Mouse (Mus musculus) heart, adult 8-10 months (tissue): Measurements from ENCODE around the gene Cmah. TPM values are rescaled to one million over a fixed set of nuclear protein-coding genes. Genes with fewer than 3 reads are reported as not detected.

Experiments used
- DNase-seq: peaks from one replicate; pipeline ENCODE4 v3.0.0; 2022; ENCODE audit warnings: low spot score
- total RNA-seq, 4 experiments: library from RNA; stranded (reverse); gene quantifications; 2 replicates each; pipeline ENCODE4 v1.2.4; 2022

Gene Cmah
- total RNA-seq: 1 to 10 TPM; 2.6 to 4.1 (median 3.3) TPM

DNA sequence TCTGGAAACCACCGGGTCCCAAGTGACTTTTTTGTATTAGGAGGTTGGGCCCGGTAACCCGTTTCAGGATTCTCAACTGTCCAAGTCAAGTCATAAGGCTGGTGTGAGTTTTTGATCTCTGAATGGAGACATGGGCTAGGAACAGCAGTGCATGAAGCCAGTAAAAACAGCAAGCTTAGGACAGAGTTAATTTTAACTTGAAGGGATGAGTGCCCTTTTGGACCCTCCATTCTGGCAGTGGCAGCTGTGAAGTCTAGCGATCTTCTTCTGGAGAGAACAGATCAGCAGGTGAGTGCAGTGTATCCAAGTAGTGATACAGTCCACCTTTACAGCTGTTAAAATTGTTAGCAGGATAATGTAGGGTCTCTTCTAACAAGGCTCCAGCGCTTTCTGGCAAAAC, at the start of gene Cmah:
Gene Cmah (plus strand): TSS at position 204 of the 400 bp plus-strand sequence.
- no peak for DNase-seq

DNA sequence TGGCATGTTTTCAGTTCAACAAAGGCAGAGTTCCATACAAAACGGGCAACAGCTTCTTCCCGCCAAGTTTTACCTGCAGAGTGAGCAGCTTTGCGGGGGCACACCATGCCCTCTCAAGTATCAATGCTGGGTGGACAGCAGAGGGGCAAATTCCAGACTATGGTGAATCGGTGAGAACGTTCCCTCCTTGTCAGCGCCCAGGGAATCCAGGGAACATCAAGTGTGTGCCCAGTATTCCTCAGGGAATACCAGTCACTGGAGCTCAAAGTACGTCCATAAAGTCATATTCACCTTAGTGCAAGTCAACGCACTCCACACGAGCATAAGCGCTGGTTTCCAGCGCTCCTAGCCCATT, 47.8 kb upstream of the Cmah start:
- DNase-seq: no peak

DNA sequence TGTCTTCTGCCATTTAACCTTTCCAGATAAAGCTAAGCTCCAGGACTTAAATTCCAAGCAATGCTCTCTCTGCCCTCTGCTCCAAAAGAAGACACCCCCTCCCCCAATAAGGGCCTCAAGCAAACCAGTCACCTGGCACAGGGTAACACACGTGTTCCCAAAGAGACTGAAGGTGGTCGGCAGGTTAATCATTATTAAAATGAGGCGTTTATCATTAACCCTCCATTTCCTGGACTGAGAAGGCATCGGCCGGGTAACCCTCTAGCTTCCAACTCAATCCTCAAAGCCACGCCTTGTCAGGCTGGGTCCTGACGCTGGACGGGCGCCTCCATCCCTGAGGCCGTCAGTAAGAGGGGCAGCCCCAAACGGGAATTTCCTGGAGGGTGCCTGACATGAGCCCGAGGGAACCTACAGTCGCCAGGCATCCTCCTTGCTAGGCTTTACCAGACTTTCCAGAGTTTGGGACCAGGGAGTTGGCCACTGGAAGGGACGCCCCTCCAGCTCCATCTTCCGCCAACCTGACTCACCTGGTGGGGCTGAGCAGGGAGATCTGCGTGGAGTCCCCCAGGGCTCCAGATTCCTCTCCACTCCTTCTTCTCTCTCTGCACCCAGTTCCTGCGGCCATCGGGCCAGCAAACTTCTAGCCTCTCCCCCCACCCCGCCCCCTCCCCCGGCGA, 47.3 kb upstream of the Cmah start:
- no peak for DNase-seq

DNA sequence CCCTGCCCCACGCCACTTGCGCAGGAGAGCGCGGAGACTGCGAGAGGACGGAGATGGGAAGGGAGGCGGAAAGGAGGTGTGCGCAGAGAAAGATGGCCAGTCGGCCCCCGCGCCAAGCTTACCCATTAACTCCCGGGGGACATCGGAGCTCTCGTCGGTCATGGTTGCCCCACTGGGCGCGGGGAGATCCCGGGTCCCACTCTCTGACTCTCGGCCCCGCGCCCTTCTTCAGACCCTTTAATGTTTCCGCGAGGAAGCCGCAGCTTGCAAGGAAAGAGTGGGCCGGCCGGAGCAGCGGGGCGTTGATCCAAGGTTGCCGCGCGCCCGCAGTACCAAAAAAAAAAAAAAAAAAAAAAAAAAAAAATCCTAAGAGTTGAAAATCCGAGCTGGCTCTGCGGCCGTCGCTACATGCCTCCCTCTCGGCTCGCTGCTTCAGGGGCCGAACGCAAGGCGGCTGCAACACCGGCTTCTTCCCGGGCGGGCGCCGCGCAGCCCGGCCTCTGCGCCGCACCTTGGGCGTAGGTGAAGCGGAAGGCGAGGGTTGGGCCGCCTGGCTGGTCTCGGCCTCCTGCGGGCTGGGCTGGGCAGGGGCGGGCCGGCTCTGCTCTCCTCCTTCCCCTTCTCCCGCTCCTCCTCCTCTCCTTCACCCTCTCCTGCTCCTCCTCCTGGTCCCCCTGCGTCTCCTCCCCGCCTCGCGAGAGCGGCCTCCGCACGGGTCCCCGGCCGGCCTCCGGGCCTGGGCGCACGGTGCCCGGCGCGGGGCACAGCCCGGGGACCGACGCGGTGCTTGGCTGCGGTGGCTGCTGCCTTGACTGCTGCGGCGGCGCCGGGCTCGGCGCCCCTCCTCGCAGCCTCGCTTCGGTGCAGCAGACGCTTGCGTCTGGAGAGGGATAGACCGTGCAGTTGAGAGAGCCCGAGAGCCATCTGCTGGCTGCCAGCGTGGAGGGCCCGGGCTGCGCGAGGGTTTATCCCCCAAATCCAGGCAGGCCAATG, 46.5 kb upstream of the Cmah start, which contains the start of gene Carmil1:
Gene Carmil1 (minus strand): TSS at position 357 of the 993 bp plus-strand sequence.
- peak; percentile 69 for DNase-seq

DNA sequence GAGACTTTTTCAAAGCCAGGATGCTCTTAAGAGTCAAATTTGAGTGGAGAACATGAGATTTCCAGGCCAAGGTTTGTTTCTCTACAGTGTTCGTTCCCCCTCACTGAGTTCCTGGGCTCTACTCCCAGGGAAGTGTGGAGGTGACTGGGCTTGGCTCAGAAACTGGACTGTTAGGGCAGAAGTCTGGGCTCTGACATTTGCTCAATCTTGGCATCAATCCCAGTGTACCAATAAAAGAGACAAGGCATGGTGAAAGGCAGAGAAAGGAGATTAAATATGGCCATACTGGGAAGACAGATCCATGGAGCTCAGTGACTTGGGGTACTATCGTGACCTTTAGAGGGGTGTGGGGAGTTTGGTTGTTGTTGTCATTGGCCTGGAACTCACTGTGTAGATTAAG, 39.8 kb upstream of the Cmah start:
- DNase-seq: no peak

DNA sequence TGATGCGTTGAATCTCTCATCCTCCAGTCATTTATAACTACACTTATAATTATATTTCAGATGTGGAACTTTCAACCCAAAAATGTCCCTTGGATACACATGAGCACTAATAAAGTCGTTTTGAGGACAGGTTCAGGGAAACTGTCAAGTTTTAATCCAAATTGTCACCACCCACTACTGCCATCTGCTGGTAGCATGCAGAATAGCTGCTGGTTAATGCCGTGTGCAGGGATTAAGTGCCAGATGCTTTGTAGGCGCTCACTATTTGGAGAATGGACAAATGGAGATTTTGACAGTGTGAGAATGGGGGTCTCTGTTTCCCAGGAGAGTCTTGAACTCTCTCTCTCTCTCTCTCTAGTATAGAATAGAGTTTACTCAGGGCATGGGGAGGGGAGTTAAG, 30.0 kb upstream of the Cmah start:
- peak; percentile 26 for DNase-seq

DNA sequence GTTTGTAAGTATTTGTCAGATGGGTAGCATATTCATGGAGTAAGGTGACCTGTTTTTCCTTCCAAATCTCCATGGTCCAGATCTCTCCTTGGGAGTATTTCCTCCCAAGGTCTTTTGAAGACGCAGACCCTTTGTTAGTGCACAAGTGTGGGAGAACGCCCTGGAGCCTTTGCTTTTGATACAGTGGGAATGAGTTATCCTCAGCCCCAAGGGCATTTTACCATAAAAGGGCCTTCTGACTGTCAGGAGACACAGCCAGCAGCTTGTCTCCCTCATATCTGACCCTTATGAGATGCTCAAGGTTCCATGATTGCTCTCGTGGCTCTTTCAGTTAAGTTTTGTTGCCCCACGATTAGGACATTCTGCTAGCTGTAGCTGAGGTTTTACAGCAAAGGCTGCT, 21.7 kb upstream of the Cmah start:
- DNase-seq: no peak

DNA sequence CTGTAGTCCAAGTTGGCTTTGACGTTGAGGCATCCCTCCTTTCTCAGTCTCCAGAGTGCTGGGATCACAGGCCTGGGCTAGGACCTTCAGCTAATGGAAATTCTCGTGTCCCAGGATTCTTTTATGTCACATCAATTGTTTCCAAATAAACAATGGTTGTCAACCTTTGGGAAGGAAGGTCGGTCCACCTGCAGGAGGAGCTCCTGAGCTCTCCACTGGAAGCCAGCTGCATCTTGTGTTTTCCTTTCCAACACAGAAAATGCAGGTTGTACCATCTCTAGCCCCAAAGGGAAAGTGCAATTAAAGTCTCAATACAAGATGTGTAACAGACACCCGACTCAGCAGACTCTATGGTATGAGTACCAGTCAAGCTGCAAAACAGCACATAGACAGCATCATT, 21.0 kb upstream of the Cmah start:
- no peak for DNase-seq

DNA sequence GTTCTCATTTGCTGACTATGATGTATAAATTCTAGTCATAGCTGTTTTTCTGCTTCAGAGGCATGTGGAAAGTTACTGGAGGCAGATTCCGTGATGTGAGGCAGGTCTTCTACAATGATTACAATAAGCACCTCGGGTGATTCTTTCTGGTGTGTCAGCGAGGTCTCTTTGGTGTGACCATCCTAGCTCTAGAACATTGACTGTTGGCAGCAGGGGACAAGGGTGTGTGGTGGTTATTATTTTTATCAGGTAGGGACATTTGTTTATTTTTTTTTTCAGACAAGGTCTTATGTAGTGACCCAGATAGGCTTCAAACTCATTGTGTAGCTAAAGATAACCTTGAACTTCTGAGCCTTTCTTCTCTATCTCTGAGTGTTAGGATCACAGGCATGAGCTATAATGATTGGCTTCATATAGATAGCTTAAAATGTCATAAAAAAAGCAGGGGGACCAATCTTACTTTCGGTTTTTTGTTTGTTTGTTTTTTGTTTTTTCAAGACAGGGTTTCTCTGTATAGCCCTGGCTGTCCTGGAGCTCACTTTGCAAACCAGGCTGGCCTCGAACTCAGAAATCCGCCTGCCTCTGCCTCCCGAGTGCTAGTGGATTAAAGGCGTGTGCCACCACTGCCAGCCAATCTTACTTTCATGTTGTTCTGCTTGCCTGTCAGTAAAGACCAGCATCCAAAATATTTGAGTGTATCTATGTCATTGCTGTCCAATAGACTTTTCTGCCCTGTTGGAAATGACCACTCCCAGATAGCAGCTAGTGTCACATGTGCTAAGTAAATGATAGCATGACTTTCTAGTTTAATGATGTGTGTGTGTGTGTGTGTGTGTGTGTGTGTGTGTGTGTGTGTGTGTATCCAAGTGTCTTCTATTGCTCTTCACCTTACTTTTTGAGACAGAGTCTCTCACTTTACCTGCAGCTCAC, 15.9 kb upstream of the Cmah start:
- no peak for DNase-seq

DNA sequence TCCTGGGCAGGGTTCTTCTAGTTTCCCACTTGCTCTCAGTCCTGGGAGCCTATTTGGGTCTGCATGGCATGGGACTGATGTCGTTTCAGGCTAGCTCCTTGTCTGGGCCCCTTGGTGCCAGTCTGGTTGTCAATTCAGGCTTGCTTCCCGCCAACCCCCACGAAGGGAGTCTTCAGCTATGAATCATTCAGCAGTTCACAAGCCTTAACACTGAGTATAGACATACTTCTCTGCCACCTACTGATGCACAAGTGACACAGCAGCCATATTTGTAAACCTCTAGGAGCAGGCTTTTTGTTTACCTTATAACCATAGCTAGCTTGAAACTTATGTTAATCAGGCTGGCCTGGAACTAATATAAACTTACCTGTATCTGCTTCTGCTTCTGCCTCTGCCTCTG, 10.6 kb upstream of the Cmah start:
- DNase-seq: no peak

DNA sequence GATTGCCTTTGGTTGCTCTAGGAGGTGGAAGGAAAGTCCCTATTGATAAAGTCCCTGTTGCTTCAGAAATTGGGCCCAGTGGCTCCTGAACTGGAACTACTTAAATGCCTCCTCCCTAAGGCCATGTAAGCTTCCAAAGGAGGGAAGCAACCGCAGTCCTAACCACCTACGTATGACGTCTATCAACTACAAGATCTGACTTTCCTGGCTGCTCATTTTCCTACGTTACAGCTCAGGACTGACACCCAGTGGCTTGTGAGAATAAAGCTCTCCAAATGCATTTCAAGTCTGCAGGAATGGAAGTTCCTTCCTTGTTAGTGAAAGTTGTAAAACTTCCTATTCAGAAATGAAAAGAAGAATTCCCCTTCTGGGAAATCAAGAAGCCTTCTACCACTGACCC, 8.6 kb upstream of the Cmah start:
- DNase-seq: no peak

DNA sequence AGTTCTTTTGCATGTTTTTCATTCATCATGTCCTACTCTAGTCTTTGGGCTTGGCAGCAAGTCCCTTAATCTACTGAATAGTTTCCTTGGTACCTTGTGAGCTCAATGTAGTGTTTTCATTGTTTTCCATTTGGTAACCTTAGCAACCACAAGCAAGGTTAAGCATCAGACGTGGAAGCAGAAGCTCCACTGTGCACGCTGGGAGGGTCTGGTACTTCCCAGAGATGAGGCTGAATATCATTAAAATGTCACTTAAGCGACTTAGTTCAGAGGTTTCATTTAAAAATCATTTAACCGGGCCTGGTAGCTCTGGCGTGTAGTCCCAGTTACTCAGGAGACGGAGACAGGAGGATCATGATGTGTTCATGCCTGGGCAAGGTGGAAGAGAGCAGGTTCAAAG, 5.9 kb upstream of the Cmah start:
- DNase-seq: no peak

DNA sequence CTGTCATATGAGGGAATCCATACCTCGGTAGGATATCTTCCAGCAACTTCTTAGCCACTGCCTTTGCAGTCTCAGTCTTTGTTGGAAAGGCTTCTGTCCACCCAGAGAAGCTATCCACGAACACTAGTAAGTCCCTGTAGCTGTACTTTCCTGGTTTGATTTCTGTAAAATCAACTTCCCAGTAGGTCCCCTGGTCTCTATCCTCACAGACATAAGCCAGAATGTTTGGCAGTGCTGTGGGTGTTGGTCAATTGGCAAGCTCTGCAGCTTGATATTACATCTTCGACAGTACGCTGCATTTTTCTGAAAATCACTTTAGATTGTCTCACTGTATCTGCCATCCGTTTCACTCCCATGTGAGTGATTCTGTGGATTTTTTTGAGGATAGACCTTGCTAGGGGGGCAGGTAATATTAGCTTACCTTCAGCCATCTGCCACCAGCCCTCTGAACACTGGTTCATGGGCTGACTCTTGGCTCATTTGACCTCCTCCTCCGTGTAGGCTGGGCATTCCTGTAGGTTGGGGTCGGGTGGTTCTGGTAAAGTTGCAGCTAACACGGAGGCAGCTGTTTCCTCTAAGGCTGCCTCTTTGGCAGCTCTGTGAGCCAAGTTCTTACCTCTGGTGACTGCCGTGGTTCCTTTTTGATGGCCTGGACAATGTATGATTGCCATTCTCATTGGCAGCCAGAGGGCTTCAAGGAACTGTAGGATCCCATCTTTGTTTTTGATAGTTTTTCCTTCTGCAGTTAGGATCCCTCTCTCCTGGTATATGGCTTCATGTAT, 1.0 kb downstream of the Cmah start:
- DNase-seq: no peak

DNA sequence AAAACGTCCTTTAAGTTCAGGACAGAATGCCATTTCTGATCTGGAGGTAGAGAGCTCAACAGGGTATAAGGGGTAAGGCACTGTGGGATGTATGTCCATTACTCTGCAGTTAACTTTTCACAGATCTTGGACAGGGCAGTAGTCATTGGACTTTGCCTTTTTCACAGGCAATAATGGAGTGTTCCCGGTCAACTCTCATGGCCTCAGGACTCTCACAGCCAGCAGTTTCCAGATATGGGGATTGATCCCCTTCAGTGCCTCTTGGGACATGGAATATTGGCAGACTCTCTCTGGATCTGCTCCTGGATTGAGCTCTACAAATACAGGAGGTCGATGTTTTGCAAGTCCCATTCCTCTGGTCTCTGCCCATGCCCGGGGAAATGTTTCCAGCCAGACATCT, 2.9 kb downstream of the Cmah start:
- no peak for DNase-seq

DNA sequence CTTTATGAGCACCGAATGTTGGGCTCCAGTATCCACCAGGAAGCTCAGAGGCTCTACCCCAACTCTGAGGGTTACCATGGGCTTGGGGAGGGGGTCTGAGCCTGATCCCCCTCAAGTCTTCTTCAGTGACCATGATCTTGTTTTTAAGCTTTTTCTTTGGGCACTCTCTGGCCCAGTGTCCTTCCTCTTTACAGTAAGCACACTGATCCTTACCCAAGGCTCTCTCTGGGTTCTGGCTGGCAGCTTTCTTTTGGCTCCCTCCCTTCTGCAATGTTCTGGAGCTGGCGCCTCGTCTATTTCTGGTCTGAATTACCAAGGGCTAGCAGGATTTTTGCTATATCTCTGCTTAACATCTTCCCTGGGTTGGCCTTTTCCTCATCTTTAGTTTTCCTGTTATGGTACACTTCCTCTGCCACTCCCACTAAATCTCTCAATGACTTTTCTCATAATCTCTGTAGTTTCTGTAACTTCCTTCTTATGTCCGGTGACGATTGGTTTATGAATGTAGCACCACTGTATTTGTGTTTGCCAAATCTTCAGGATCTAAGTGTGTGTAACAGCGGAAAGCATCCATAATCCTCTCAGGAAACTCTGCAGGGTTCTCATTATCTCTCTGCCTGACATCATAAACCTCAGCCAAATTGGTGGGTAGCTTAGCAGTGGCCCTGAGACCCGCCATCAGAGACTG, 3.8 kb downstream of the Cmah start:
- no peak for DNase-seq

DNA sequence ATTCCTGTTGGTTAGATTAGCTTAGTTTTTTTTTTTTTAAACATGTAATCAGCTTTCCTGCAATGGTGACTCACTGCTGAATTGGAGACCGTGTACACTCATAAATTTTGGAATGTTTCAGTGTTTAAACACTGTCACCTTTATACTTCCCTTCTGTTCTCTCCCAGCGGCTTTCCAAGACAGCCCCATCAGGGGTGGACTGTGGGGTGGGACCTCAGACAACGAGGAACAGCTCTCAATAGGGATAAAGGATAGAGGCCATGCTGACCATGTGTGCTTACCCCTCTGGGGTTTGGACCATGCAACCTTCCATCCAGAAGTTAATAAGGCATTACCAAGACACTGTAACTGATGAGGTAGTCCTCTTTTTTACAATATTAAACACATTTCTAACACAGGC, 5.3 kb downstream of the Cmah start:
- no peak for DNase-seq

DNA sequence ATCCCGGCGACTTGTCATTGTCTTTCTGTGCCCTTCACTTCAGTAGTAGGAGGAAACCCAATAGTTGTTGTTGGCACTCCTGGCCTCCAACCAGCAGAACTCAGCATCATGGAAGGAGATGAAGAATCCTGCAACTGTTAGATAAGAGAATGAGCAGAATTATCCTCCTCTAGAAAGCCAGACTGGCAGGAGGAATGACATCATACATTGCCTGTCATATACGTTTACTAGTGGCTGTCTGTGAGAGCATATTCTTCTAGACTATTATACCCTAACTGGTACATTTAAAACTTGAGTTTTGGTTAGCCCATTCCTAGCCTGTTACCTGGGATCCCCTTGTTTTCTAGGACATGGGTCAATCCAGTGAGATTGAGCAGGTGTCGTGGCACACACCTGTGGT, 9.6 kb downstream of the Cmah start:
- DNase-seq: no peak

DNA sequence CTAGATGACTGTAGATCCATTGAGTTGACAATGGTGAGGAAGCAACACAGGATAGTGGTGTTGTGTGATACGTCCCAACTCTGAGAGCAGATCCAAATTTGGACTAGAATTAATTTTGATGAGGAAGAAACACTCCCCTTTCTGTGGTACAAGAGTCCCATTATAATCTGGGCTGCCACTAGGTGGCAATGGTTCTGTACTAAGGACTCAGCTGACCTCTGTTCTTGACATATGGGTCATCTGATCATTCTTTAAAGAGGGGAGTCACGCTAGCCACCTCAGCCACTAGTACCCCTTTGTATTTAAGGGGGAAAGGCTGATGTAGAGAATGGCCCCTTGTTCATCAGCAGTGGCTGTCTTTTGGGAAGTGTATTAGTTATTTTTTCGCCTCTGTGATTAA, 10.7 kb downstream of the Cmah start:
- DNase-seq: peak; percentile 31

DNA sequence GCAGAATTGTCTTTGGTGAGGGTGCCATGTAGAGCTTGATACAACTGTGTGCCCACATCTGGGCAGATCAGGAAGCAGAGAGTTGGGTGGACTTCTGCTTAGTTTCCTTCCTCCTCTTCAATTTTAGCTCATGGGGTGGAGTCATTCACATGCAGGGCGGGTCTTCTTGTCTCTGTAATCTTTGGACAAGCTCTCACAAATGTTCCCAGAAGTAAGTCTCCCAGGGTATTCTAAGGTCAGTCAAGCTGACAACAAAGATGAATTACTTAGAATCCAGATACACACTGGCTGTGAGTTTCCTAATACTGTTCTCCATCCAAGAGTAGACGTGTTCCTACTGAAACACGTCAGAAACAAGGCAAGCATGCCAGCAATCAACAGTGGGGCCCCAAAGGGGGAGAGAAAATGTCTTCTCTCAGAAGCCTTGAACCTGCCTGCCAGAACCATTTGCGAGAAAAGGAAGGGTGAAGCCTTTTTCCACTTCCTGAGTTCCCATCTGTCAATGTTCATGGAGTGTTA, 11.2 kb downstream of the Cmah start:
- DNase-seq: peak; percentile 76

DNA sequence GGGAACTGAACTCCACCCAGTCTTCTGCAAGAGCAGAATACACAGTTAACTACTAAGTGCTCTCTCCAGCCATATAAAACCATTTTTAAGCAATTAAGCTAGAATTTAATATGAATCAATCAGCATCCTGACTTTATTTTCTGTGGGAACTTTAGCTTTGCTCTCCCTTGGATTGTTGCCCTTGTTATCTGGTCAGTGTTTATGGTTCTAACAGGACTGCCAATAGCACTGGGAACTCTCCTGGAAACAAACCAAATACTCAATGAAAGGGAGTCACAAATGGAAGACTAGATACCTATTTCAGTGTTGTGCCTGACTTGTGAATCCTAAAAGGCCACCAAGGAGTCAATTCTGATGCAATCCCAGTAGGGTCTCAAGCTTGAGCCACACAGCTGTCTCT, 12.7 kb downstream of the Cmah start:
- no peak for DNase-seq
